Mouse (Mus musculus) testis, adult 2 months (tissue): ENCODE measurements around the gene Speg.

Experiments used
- CTCF ChIP-seq: fragments of 200-500 bp; IDR thresholded peaks from 2 replicates; pipeline ENCODE4 v1.5.1; 2012; ENCODE audit warnings: low read depth, mild to moderate bottlenecking, inconsistent platforms, low read length, moderate library complexity; ENCODE audit not compliant: control insufficient read depth, insufficient read depth, insufficient replicate concordance
- POLR2A ChIP-seq: fragments of 200-500 bp; IDR thresholded peaks from 2 replicates; pipeline ENCODE4 v1.6.1; 2012; ENCODE audit warnings: low read depth, mild to moderate bottlenecking, inconsistent platforms, low read length, moderate library complexity; ENCODE audit not compliant: control insufficient read depth

DNA sequence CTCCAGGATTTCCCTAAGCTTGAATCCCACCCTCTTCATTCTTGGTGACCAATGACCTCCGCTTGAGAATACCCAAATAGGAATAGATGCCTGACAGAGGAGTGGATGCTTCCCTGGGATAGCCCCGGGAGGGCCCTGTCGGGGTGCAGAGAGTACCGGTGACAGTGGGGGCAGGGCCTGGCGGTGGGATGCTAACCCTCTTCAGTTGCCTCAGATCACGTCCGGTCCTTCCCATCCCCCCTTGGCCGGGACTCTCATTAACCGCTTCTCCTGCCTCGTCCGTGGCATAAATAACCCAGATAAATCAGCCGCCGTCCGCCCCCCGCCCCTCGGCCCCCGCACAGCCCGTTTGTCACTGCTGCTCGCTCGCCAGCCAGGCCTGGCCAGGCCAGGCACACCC lies 71.6 kb downstream of the Speg start:
- TF ChIP-seq POLR2A (no peak), CTCF (no peak)
